Mouse (Mus musculus) liver, embryonic 14.5 days (tissue): ENCODE results near the gene Plekha4.

Experiments used
- CTCF ChIP-seq: IDR thresholded peaks from 2 replicates; pipeline ENCODE4 v1.5.1; 2016; ENCODE audit warnings: antibody characterized with exemption, low read depth, control low read depth
- EP300 ChIP-seq: IDR thresholded peaks from 2 replicates; pipeline ENCODE4 v1.6.1; 2016; ENCODE audit warnings: antibody characterized with exemption, low read depth

- TF ChIP-seq CTCF (no peak), EP300 (no peak)
Observed at GRCm38 (mm10) chr7:45518618-45519017, 7.5 kb upstream of the Plekha4 start.
